Mouse (Mus musculus) kidney, adult 9 months (tissue): ENCODE measurements around the gene Itprid2.

ENCODE experiments used
- DNase-seq: peaks from one replicate; pipeline ENCODE4 v3.0.0; 2022

The Itprid2 gene

DNA sequence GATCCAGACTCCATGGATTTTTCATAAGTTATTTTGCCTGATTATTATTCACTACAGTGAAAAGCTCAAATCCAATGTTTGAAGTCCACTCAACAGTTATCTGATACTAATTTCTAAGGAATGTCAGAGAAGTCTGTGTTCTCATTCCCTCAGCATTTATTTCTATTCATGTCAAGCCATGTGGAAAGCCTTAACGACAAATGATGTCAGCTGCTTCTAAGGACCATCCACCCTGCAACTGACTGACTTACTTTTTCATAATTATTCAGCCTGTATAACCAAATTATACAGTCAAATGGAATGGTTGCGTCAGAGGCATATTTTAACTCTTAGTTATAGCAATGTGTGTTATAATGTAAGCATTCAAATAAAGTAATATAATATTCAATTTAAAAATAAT is 80.8 kb downstream of the Itprid2 start:
- DNase-seq: no peak

DNA sequence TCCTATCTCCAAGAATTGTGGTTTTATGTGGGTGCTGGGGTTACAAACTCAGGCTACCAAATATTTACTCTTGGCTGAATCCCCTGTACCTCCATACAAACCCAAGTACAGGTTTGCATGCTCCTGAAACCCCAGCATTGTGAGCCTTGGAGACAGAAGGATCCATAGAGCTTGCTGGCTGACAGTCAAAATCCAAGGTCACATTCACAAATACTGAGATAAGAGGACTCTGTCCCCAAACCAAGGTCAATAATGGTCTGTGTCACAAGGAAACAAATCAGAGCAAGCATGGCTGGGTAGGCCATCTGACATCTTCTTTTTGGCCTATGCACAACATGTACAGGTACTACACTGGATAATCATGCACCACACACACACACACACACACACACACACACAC is 82.7 kb downstream of the Itprid2 start:
- DNase-seq: no peak

DNA sequence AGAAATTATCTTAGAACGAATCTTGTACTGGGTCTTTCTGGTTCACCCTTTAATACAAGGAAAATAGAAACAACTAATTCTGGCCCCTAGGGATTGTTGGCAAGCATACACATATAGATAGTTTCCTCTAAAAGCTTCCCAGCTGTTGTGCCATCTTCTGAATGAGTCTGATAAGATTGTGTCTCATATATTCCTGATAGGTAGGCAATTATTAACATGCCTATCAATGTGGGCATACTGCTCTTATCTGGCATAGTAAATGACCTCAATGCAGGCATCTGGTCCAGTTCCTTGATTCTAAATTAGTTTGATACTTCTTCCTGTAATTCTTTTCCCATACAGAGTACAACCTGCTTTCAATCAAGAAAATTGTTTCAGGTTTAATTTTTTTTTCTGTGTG is 87.3 kb downstream of the Itprid2 start:
- no peak for DNase-seq
